8 mouse cellular contexts compared by ENCODE assay signal in genomic region chr9:113707481-113708360, GRCm38 (mm10). TPM values are rescaled to one million over a fixed set of nuclear protein-coding genes. Genes with fewer than 3 reads are reported as not detected.
A peak's percentile ranks its signal among the peaks of the same experiment; 100 is the strongest.
DNase-seq lines count a peak whose midpoint lies in the region; ATAC-seq and TF ChIP-seq lines count a peak whose summit lies in the region.

Pdcd6ip (minus strand) TSS chr9:113708259.

- TF ChIP-seq EP300 in MEL (IDR thresholded peaks at IDR 0.05; ENCODE audit: low read depth in 1 of 2, low read length in 2 of 2) = no peak

- H3K27ac ChIP-seq in MEL (ENCODE audit: control insufficient read depth, low read depth, low read length) = peak within 1 kb of the TSS; percentile 54
- H3K27ac ChIP-seq in lung, embryonic 16.5 days (ENCODE audit: low read length) = peak within 1 kb of the TSS; percentile 92

- WGBS in lung, embryonic 16.5 days = 1% methylated on average over 66 of the region's 77 CpGs

- ATAC-seq in hematopoietic stem cell, adult 5-6 weeks (replicated peaks in 1 of 2; ENCODE audit: insufficient read depth in 1 of 2, low FRiP score in 2 of 2, low TSS enrichment in 1 of 2, low read depth in 1 of 2, poor library complexity in 2 of 2, severe bottlenecking in 2 of 2) = peak; percentile 44 to 57
- ATAC-seq in lung, embryonic 16.5 days (ENCODE audit: low read depth) = peak; percentile 93

- peak; percentile 80 to 93; a peak in 3 of 4 replicates for TF ChIP-seq POLR2A in MEL (IDR thresholded peaks at IDR 0.05; ENCODE audit: control insufficient read depth in 1 of 2, insufficient read depth in 1 of 2, low read depth in 1 of 2, low read length in 2 of 2, poor library complexity in 1 of 2)

- H3K4me2 ChIP-seq in lung, embryonic 16.5 days (ENCODE audit: low read depth, low read length) = peak within 1 kb of the TSS; percentile 80

- no peaks in the 10 kb centered on the region for H3K27me3 ChIP-seq in MEL (ENCODE audit: control insufficient read depth in 1 of 2, insufficient read depth in 2 of 2, low read length in 2 of 2)
- no peaks in the 10 kb centered on the region for H3K27me3 ChIP-seq in lung, embryonic 16.5 days (ENCODE audit: control insufficient read depth, insufficient read depth, low read depth, low read length)

- peak within 1 kb of the TSS; percentile 90 for H3K9ac ChIP-seq in MEL (ENCODE audit: control insufficient read depth, low read depth, low read length, poor library complexity, severe bottlenecking)
- H3K9ac ChIP-seq in lung, embryonic 16.5 days (ENCODE audit: low read length) = peak within 1 kb of the TSS; percentile 97

- no peaks in the 10 kb centered on the region for H3K9me3 ChIP-seq in MEL (replicated peaks; ENCODE audit: insufficient read depth, low read length)
- no peaks in the 10 kb centered on the region for H3K9me3 ChIP-seq in lung, embryonic 16.5 days (ENCODE audit: control insufficient read depth, low read length)

- DNase-seq in MEL (ENCODE audit: low read depth, low spot score) = peak; percentile 91
- DNase-seq in cerebellum, adult 8-10 months = peak; percentile 93
- DNase-seq in forelimb bud, embryonic 11.5 days (ENCODE audit: low read depth, low spot score) = peak; percentile 89
- peak; percentile 71 for DNase-seq in layer of hippocampus, adult 9-10 months (ENCODE audit: low spot score)
- peak; percentile 82 for DNase-seq in ovary, postnatal 10 days (ENCODE audit: low spot score)
- peak; percentile 87 to 93 for DNase-seq in thymus, postnatal 10 days (ENCODE audit: low spot score in 2 of 2)

- H3K79me2 ChIP-seq in MEL (ENCODE audit: control insufficient read depth, insufficient read depth, low read length, poor library complexity) = peaks cover 49% of the 10 kb centered on the region

- H3K4me3 ChIP-seq in MEL (ENCODE audit: control insufficient read depth in 1 of 2, insufficient read depth in 1 of 2, low read depth in 2 of 2, low read length in 2 of 2) = peak within 1 kb of the TSS; percentile 78 to 94
- peak within 1 kb of the TSS; percentile 95 for H3K4me3 ChIP-seq in lung, embryonic 16.5 days (ENCODE audit: low read length)

- TF ChIP-seq RAD21 in MEL (IDR thresholded peaks at IDR 0.05; ENCODE audit: low read depth, low read length) = no peak

- H3K4me1 ChIP-seq in MEL (ENCODE audit: control insufficient read depth in 1 of 2, insufficient read depth in 2 of 2, low read length in 2 of 2) = peaks cover 14 to 23% of the 10 kb centered on the region in 2 experiments
- peaks cover 16% of the 10 kb centered on the region for H3K4me1 ChIP-seq in lung, embryonic 16.5 days (replicated peaks; ENCODE audit: control insufficient read depth, insufficient read depth, low read length)

- no peak for TF ChIP-seq CTCF in MEL (IDR thresholded peaks at IDR 0.05 in 2 of 3, conservative IDR thresholded peaks at IDR 0.05 in 1 of 3; ENCODE audit: control insufficient read depth in 1 of 3, insufficient read depth in 1 of 3, low read depth in 2 of 3, low read length in 3 of 3, poor library complexity in 1 of 3, severe bottlenecking in 1 of 3)

- peaks cover 0 to 23% of the 10 kb centered on the region in 2 experiments; a peak in 3 of 4 replicates for H3K36me3 ChIP-seq in MEL (ENCODE audit: control insufficient read depth in 1 of 2, insufficient read depth in 2 of 2, low read length in 2 of 2)
- no peaks in the 10 kb centered on the region for H3K36me3 ChIP-seq in lung, embryonic 16.5 days (ENCODE audit: control insufficient read depth, insufficient read depth, low read length)

TF ChIP-seq in MEL, 35 proteins besides CTCF, POLR2A, EP300 and RAD21:
- peak; percentile 72; the same call in 1 of the 2 replicates for TF ChIP-seq SIN3A (IDR thresholded peaks at IDR 0.05; ENCODE audit: low read length)
- peak; percentile 83 for TF ChIP-seq BHLHE40 (IDR thresholded peaks at IDR 0.05; ENCODE audit: borderline replicate concordance, low read depth, low read length)
- TF ChIP-seq E2F4 (IDR thresholded peaks at IDR 0.05; ENCODE audit: borderline replicate concordance, low read depth, low read length) = no peak
- peak; percentile 71 to 94; a peak in 3 of 4 replicates for TF ChIP-seq USF2 (IDR thresholded peaks at IDR 0.05; ENCODE audit: borderline replicate concordance in 1 of 2, insufficient read depth in 1 of 2, low read depth in 1 of 2, low read length in 2 of 2)
- no peak for TF ChIP-seq TBP (IDR thresholded peaks at IDR 0.05; ENCODE audit: low read depth, low read length)
- TF ChIP-seq ELF1 (IDR thresholded peaks at IDR 0.05; ENCODE audit: low read depth, low read length) = peak; percentile 96
- TF ChIP-seq ZMIZ1 (IDR thresholded peaks at IDR 0.05; ENCODE audit: low read depth, low read length) = peak; percentile 73
- TF ChIP-seq USF1 (IDR thresholded peaks at IDR 0.05; ENCODE audit: low read depth, low read length) = peak; percentile 99
- no peak for TF ChIP-seq ZKSCAN1 (IDR thresholded peaks at IDR 0.05; ENCODE audit: low read depth, low read length)
- TF ChIP-seq TCF12 (IDR thresholded peaks at IDR 0.05; ENCODE audit: low read depth, low read length) = peak; percentile 48; the same call in 1 of the 2 replicates
- peak; percentile 91 for TF ChIP-seq NRF1 (IDR thresholded peaks at IDR 0.05; ENCODE audit: insufficient read depth, low read depth, low read length, poor library complexity, severe bottlenecking)
- TF ChIP-seq JUND (IDR thresholded peaks at IDR 0.05; ENCODE audit: low read depth, low read length) = no peak
- peak; percentile 74 for TF ChIP-seq HCFC1 (IDR thresholded peaks at IDR 0.05; ENCODE audit: low read depth, low read length)
- TF ChIP-seq MAX (IDR thresholded peaks at IDR 0.05; ENCODE audit: low read length) = peak; percentile 95
- peak; percentile 47; the same call in 1 of the 2 replicates for TF ChIP-seq MXI1 (IDR thresholded peaks at IDR 0.05; ENCODE audit: low read depth, low read length)
- TF ChIP-seq NELFE (IDR thresholded peaks at IDR 0.05; ENCODE audit: low read depth, low read length) = peak; percentile 89
- no peak for TF ChIP-seq TAL1 (IDR thresholded peaks at IDR 0.05; ENCODE audit: low read length)
- 0 out of 2 replicates have a peak, but pooled peaks have one; percentile 25 for TF ChIP-seq ETS1 (IDR thresholded peaks at IDR 0.05; ENCODE audit: low read depth, low read length)
- TF ChIP-seq RCOR1 (IDR thresholded peaks at IDR 0.05; ENCODE audit: low read depth, low read length) = no peak
- no peak for TF ChIP-seq MEF2A (IDR thresholded peaks at IDR 0.05; ENCODE audit: extremely low read depth, insufficient replicate concordance, low read depth, low read length, poor library complexity, severe bottlenecking)
- TF ChIP-seq KAT2A (conservative IDR thresholded peaks at IDR 0.05; ENCODE audit: low read depth, low read length) = peak; percentile 24; the same call in 1 of the 2 replicates
- TF ChIP-seq GATA1 (IDR thresholded peaks at IDR 0.05; ENCODE audit: low read depth, low read length) = no peak

RNA-seq across cellular contexts. Expression of gene Pdcd6ip, which starts in this region (rescaled TPM):
- total RNA-seq in MEL (2012; rRNA removed) = 21.1 and 26.3 TPM in 2 replicates
- 10 to 100 TPM; 60.1 to 71.2 TPM for polyA plus RNA-seq in MEL (2012; ENCODE audit: insufficient read depth in 1 of 2, insufficient read length in 2 of 2, low read depth in 1 of 2, low replicate concordance in 2 of 2, missing spikeins in 1 of 2)
- 45.4 and 132 TPM in 2 replicates for total RNA-seq in hematopoietic stem cell, adult 5-6 weeks (2017)
- 74.8 and 81.4 TPM in 2 replicates for polyA plus RNA-seq in lung, embryonic 16.5 days (2015; fragmentation: Nextera tagmentation; extraction: Ambion mirVana)

Comparison
In these comparisons a context has a peak if more than half of its experiments do, and no peak if none do; other contexts are left out.
1. Peak in every context shown above with its lines: DNase-seq, ATAC-seq, H3K4me3 ChIP-seq and H3K27ac ChIP-seq.